Mouse (Mus musculus) kidney, embryonic 15.5 days (tissue): Measurements from ENCODE around the gene Gcnt2. TPM values are rescaled to one million over a fixed set of nuclear protein-coding genes. Genes with fewer than 3 reads are reported as not detected.
"Not testable (repeated sequence)": the region's sequence is repeated elsewhere in the genome, so short reads cannot be mapped to it uniquely, and the experiment has no call there.

Experiments used
- ATAC-seq: fragments of 200-750 bp; cut with Nextera tagmentation; replicated peaks from 2 replicates; pipeline ENCODE4 v1.8.0; 2017; ENCODE audit warnings: moderate TSS enrichment; ENCODE audit not compliant: low FRiP score
- H3K27ac ChIP-seq: fragments of 300-500 bp; sonication (generic); 2 replicates; pipeline ENCODE4 v1.5.1; 2015; ENCODE audit warnings: mild to moderate bottlenecking, inconsistent platforms
- H3K27me3 ChIP-seq: fragments of 300-500 bp; sonication (generic); 2 replicates; pipeline ENCODE4 v1.6.1; 2015; ENCODE audit warnings: inconsistent platforms
- H3K36me3 ChIP-seq: fragments of 300-500 bp; sonication (generic); 2 replicates; pipeline ENCODE4 v1.6.1; 2015; ENCODE audit warnings: inconsistent platforms
- H3K4me1 ChIP-seq: fragments of 300-500 bp; sonication (generic); 2 replicates; pipeline ENCODE4 v1.6.1; 2015; ENCODE audit warnings: inconsistent platforms
- H3K4me2 ChIP-seq: fragments of 300-500 bp; sonication (generic); 2 replicates; pipeline ENCODE4 v1.6.1; 2015; ENCODE audit warnings: moderate library complexity, mild to moderate bottlenecking, inconsistent platforms
- H3K4me3 ChIP-seq: fragments of 300-500 bp; sonication (generic); replicated peaks from 2 replicates; pipeline ENCODE4 v1.5.1; 2015; ENCODE audit warnings: mild to moderate bottlenecking, inconsistent platforms
- H3K9ac ChIP-seq: fragments of 300-500 bp; sonication (generic); 2 replicates; pipeline ENCODE4 v1.6.1; 2015; ENCODE audit warnings: mild to moderate bottlenecking, inconsistent platforms
- H3K9me3 ChIP-seq: fragments of 300-500 bp; sonication (generic); replicated peaks from 2 replicates; pipeline ENCODE4 v1.6.1; 2016; ENCODE audit warnings: inconsistent platforms
- WGBS: fragments of 180-500 bp; shearing (Covaris S2); methylation state at CpG from one replicate; pipeline ENCODE4 v1.1.7; 2015; ENCODE audit warnings: mixed read lengths; 5-methylcytosine and 5-hydroxymethylcytosine counted together
- polyA plus RNA-seq: library from polyadenylated mRNA; unstranded; fragments of >200 nt; fragmentation: Nextera tagmentation; extraction: Ambion mirVana; gene quantifications from 2 replicates; pipeline ENCODE4 v1.2.1, GENCODE M21; 2015

Gene Gcnt2
- polyA plus RNA-seq, 1 experiment from 2014 or later: 5.8 TPM

- not testable (repeated sequence) for H3K4me3 ChIP-seq, H3K36me3 ChIP-seq, H3K9ac ChIP-seq, H3K9me3 ChIP-seq, H3K27me3 ChIP-seq, H3K4me1 ChIP-seq, H3K4me2 ChIP-seq
- H3K27ac ChIP-seq: peak overlapping the region; percentile 41; the same call in 1 of the 2 replicates
- WGBS: 17% methylated on average over 2 of the region's 2 CpGs
- ATAC-seq: peak; percentile 91
These were observed 72.3 kb downstream of the Gcnt2 start for GRCm38 (mm10) chr13:40931871-40932270.

GRCm38 (mm10) chr13:40932573-40932972, 73.0 kb downstream of the Gcnt2 start:
- WGBS: 80% methylated on average over 5 of the region's 5 CpGs
- Histone ChIP-seq H3K27ac (no peak overlapping the region), H3K9me3 (no peaks in the 10 kb centered on the region), H3K36me3 (no peaks in the 10 kb centered on the region), H3K27me3 (no peaks in the 10 kb centered on the region), H3K9ac (no peak overlapping the region), H3K4me2 (no peak overlapping the region), H3K4me1 (peaks cover 6% of the 10 kb centered on the region; the same call in 1 of the 2 replicates), H3K4me3 (no peak overlapping the region)
- ATAC-seq: no peak

DNA sequence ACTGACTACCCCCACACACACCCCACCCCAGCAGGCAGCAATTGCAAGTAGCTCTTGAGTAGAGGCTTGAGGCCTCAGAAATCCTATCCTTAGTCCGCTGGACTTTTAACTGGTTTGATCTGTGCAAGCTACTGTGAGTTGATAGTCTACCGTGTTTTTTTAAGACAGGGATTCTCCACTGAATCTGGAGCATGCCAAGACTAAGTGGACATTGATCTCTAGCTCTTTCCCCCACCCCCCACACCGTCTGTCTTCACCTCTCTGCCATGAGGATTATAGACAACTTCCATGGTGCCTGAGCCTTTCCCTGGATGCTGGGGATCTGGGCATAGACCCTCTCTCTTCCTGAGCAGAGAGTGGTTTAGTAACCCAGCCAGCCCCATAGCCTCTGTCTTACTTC, 74.8 kb downstream of the Gcnt2 start:
- Histone ChIP-seq H3K4me1 (no peaks in the 10 kb centered on the region), H3K27ac (no peak overlapping the region), H3K36me3 (no peaks in the 10 kb centered on the region), H3K27me3 (no peaks in the 10 kb centered on the region), H3K4me3 (no peak overlapping the region), H3K9ac (no peak overlapping the region), H3K4me2 (no peak overlapping the region), H3K9me3 (no peaks in the 10 kb centered on the region)
- 65% methylated on average over 3 of the region's 3 CpGs for WGBS
- peak; percentile 19; the same call in 1 of the 2 replicates for ATAC-seq

- Histone ChIP-seq H3K4me3 (no peak overlapping the region), H3K36me3 (no peaks in the 10 kb centered on the region), H3K4me1 (no peaks in the 10 kb centered on the region), H3K27me3 (no peaks in the 10 kb centered on the region), H3K4me2 (no peak overlapping the region), H3K9me3 (no peaks in the 10 kb centered on the region), H3K9ac (no peak overlapping the region), H3K27ac (no peak overlapping the region)
- ATAC-seq: no peak
- 90% methylated on average over 5 of the region's 5 CpGs for WGBS
These were observed 78.0 kb downstream of the Gcnt2 start for GRCm38 (mm10) chr13:40937586-40937985.

- no peak overlapping the region for H3K9ac ChIP-seq
- no peak for ATAC-seq
- H3K9me3 ChIP-seq: no peaks in the 10 kb centered on the region
- no peak overlapping the region for H3K4me2 ChIP-seq
- no peaks in the 10 kb centered on the region for H3K36me3 ChIP-seq
- 80% methylated on average over 11 of the region's 11 CpGs for WGBS
- no peaks in the 10 kb centered on the region for H3K27me3 ChIP-seq
- H3K4me1 ChIP-seq: no peaks in the 10 kb centered on the region
- no peak overlapping the region for H3K27ac ChIP-seq
- no peak overlapping the region for H3K4me3 ChIP-seq
These were observed 79.2 kb downstream of the Gcnt2 start for GRCm38 (mm10) chr13:40938485-40939357.

- Histone ChIP-seq H3K9me3 (no peaks in the 10 kb centered on the region), H3K9ac (no peak overlapping the region), H3K36me3 (no peaks in the 10 kb centered on the region), H3K27me3 (no peaks in the 10 kb centered on the region), H3K4me2 (no peak overlapping the region), H3K4me3 (no peak overlapping the region), H3K27ac (no peak overlapping the region), H3K4me1 (peaks cover 7% of the 10 kb centered on the region)
- ATAC-seq: no peak
- WGBS: 96% methylated on average over 1 of the region's 1 CpGs
These were observed 83.5 kb downstream of the Gcnt2 start for GRCm38 (mm10) chr13:40943066-40943465.

DNA sequence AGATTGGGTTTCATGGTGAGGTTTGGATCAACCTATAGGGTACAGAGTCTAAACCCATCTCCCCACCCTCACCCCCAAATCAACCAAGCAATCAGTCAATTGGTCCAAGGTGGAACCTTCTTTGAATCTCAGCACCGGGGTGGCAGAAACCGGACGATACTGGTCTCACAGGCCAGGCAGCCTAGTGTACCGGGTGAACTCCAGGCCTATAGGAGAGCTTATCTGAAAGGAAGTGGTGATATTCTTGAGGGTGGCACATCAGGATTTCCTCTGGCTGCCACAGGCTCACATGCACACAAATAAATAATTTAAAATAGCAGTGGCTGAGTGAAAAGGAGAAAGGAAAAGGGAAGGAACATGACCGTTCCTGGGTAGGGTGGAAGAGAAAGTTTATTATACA, 84.4 kb downstream of the Gcnt2 start:
- Histone ChIP-seq H3K9ac (no peak overlapping the region), H3K27me3 (no peaks in the 10 kb centered on the region), H3K4me2 (no peak overlapping the region), H3K4me1 (peaks cover 7% of the 10 kb centered on the region), H3K4me3 (no peak overlapping the region), H3K36me3 (no peaks in the 10 kb centered on the region), H3K27ac (no peak overlapping the region), H3K9me3 (no peaks in the 10 kb centered on the region)
- WGBS: 52% methylated on average over 5 of the region's 5 CpGs
- ATAC-seq: no peak

DNA sequence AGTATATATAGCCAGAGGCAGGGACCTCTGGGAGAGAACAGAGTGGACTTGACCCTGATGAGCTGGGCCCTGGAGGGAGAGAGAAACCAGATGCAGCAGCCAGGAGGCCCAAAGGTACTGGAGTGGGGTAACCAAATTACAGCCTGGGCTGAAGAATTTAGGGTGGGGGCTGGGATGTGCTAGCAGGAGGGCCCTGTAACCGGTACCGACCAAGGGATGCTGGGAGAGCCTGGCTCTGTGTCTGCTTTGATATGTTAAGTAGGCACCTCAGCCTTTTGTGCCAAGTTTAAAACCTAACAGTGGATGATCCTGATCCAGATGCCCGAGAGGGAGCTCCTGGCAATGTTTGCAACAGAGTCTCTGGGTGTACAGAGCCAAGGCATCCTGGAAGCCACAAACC, 84.8 kb downstream of the Gcnt2 start:
- ATAC-seq: no peak
- H3K27ac ChIP-seq: no peak overlapping the region
- no peaks in the 10 kb centered on the region for H3K36me3 ChIP-seq
- peaks cover 7% of the 10 kb centered on the region for H3K4me1 ChIP-seq
- H3K9ac ChIP-seq: no peak overlapping the region
- no peak overlapping the region for H3K4me3 ChIP-seq
- H3K4me2 ChIP-seq: no peak overlapping the region
- 29% methylated on average over 3 of the region's 3 CpGs for WGBS
- no peaks in the 10 kb centered on the region for H3K27me3 ChIP-seq
- H3K9me3 ChIP-seq: no peaks in the 10 kb centered on the region

DNA sequence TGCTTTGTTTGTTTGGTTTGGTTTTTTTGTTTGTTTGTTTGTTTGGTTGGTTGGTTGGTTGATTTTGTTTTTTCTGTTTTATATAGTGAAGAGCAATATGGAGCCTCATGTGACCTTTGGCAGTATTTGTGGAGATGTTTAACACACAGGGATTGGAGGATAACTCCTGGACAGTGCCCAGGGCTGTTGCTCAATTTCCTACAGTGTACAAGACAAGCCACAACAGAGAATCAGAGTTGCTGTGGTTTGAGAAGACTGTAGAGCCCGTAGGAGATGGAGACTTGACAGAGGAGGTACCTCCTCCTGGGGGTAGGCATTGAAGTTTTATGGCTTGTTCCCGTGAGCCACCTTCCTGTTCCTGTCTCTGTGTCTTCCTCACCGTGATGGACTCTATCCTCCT, 87.0 kb downstream of the Gcnt2 start:
- Histone ChIP-seq H3K27me3 (no peaks in the 10 kb centered on the region), H3K9ac (no peak overlapping the region), H3K27ac (no peak overlapping the region), H3K4me2 (no peak overlapping the region), H3K4me3 (no peak overlapping the region), H3K9me3 (no peaks in the 10 kb centered on the region), H3K4me1 (peaks cover 7% of the 10 kb centered on the region), H3K36me3 (no peaks in the 10 kb centered on the region)
- 61% methylated on average over 3 of the region's 3 CpGs for WGBS
- ATAC-seq: no peak

DNA sequence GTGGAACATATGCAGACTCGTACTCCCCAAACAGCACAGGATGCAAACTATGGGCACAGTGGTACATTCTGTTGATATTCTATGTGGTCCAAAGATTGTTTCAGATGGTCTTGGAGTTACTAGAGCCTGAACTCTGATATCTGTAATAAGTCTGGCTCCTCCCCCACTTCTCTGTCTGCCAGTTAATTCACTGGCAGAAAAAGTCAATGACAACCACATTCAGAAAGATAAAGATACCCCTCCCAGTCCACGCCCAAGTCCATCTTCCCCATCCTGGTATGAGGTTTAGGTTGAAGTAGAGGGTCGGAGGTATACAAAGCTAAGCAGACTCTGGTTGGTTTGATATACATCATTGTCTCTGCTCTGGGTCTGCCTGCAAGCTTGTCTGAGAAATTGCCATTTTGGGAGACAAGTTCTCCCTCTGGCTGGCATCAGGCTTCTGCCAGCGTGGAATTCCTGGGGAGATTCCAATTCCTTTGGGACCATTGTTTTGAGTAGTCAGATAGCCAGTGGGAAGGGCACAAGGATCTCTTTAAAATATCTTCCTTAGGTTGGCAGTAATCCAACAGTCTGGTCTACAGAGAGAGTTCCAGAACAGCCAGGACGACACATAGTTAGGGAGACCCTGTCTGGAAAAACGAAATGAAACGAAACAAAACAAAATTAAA, 88.1 kb downstream of the Gcnt2 start:
- Histone ChIP-seq H3K4me2 (no peak overlapping the region), H3K9me3 (no peaks in the 10 kb centered on the region), H3K27ac (no peak overlapping the region), H3K4me3 (no peak overlapping the region), H3K36me3 (no peaks in the 10 kb centered on the region), H3K4me1 (peaks cover 7% of the 10 kb centered on the region), H3K9ac (no peak overlapping the region), H3K27me3 (no peaks in the 10 kb centered on the region)
- no peak for ATAC-seq
- 77% methylated on average over 7 of the region's 7 CpGs for WGBS

GRCm38 (mm10) chr13:40951386-40951976, 91.9 kb downstream of the Gcnt2 start:
- H3K4me2 ChIP-seq: no peak overlapping the region
- H3K27me3 ChIP-seq: no peaks in the 10 kb centered on the region
- no peak for ATAC-seq
- no peaks in the 10 kb centered on the region for H3K36me3 ChIP-seq
- no peaks in the 10 kb centered on the region for H3K9me3 ChIP-seq
- H3K9ac ChIP-seq: no peak overlapping the region
- H3K4me3 ChIP-seq: no peak overlapping the region
- H3K4me1 ChIP-seq: no peaks in the 10 kb centered on the region
- 84% methylated on average over 10 of the region's 10 CpGs for WGBS
- no peak overlapping the region for H3K27ac ChIP-seq

DNA sequence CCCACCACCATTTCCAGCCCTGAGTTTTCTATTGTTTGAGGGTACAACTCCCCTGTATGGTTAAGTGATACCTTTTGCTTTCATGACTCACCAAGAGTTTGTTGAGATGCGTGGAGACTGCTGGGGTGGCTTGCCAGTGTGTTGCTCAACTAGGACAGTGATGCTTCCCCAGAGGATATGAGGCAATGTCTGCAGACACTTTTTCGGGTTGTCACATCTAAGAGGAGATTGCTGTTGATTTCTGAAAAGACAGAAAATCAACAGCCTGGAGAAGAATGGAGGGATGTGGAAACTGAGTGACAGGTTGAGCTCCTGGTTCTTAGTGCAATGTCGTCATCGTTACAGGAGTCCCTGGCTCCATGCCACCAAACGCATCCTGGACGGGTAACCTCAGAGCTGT, 93.7 kb downstream of the Gcnt2 start:
- no peak overlapping the region for H3K4me3 ChIP-seq
- H3K9me3 ChIP-seq: no peaks in the 10 kb centered on the region
- H3K4me1 ChIP-seq: no peaks in the 10 kb centered on the region
- H3K36me3 ChIP-seq: no peaks in the 10 kb centered on the region
- H3K27me3 ChIP-seq: no peaks in the 10 kb centered on the region
- no peak for ATAC-seq
- WGBS: 69% methylated on average over 6 of the region's 6 CpGs
- no peak overlapping the region for H3K9ac ChIP-seq
- H3K4me2 ChIP-seq: no peak overlapping the region
- H3K27ac ChIP-seq: no peak overlapping the region
